Mouse (Mus musculus) embryo, embryonic 11 days (tissue): ENCODE measurements around the gene Lrrc10b.

Source experiments
- DNase-seq: peaks from one replicate; pipeline ENCODE4 v3.0.0-alpha.2; 2015

The Lrrc10b gene

GRCm38 (mm10) chr19:10456752-10457483 lies at the start of gene Lrrc10b:
TSS of gene Lrrc10b (minus strand) at chr19:10457473.
- peak; percentile 91 for DNase-seq

DNA sequence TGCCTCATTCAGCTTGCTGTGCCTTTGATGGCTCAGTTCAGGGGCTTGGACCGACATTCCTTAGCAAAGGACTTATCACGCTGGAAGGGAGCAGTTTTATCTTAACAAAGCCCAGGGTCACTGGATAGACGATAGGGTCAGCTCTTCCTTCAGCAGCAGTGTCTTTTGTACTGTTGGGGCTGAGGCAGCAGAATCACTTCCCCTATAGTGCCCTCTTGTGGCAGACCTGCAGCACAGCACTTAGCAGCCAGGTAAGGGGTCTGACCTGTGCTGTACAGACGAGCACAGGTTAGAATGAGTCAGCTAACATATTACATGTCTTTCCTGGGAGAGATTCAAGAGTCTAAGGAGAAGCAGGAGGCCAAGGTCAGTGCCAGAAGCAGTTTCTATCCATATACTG lies 45.3 kb upstream of the Lrrc10b start:
- DNase-seq = peak; percentile 72

- DNase-seq = no peak
Measured at GRCm38 (mm10) chr19:10500581-10500980, 43.3 kb upstream of the Lrrc10b start.

- no peak for DNase-seq
Measured at GRCm38 (mm10) chr19:10497512-10498160, 40.4 kb upstream of the Lrrc10b start.

- DNase-seq = no peak
Measured at GRCm38 (mm10) chr19:10496976-10497375, 39.7 kb upstream of the Lrrc10b start.

- DNase-seq = no peak
Measured at GRCm38 (mm10) chr19:10495670-10496069, 38.4 kb upstream of the Lrrc10b start.

DNA sequence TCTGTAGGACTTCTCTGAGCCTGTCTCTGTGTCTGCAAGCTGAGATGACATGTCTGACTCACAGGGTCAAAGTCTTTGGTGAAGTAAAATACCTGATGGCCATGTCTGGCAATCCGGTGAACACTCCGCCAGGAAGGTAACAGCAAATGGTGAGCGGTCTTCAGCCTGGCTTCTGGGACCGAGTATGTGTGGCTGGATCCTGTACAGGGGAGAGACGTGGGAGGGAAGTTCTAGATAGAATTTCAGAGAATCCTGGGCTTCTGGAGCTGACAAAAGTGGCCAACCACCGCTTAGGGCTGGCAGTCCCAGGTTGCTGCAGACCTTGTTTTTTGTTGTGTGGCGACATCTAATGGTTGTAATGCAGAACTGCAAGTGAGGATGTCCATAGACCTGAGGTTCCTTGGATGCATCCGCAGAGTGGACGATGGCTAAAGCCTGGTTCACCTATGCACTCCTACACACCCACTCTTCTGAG lies 29.0 kb upstream of the Lrrc10b start:
- peak; percentile 82 for DNase-seq

DNA sequence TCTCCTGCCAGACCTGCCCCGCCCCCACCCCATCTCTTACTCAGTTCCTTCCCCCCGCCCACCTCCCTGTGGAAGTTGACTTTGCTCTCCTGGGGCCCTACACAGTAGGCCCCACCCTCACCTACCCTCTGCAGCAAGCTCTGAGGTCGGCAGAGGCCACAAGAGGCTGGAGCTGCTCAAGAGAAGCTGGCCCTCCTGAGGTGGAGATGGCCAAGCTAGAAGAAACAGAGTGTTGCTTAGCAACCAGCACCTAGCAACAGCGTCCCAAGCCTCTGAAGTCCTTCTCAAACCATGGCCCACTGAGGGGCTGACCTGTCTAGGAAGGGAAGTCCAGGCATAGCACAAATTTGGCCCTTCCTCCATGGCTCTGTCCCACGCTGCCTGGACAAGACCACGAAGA lies 25.4 kb upstream of the Lrrc10b start, which contains the start of gene Ppp1r32:
Ppp1r32 (minus strand) TSS at position 226 of the 400 bp plus-strand sequence.
- DNase-seq = peak; percentile 82

GRCm38 (mm10) chr19:10479541-10479940 lies 22.3 kb upstream of the Lrrc10b start:
- no peak for DNase-seq

- peak; percentile 20 for DNase-seq
Measured at GRCm38 (mm10) chr19:10473779-10474178, 16.5 kb upstream of the Lrrc10b start.

- DNase-seq = no peak
Measured at GRCm38 (mm10) chr19:10472958-10473357, 15.7 kb upstream of the Lrrc10b start.

- DNase-seq = peak; percentile 23
Measured at GRCm38 (mm10) chr19:10469171-10469658, 11.9 kb upstream of the Lrrc10b start.

- DNase-seq = peak; percentile 33
Measured at GRCm38 (mm10) chr19:10464427-10464826, 7.2 kb upstream of the Lrrc10b start.

DNA sequence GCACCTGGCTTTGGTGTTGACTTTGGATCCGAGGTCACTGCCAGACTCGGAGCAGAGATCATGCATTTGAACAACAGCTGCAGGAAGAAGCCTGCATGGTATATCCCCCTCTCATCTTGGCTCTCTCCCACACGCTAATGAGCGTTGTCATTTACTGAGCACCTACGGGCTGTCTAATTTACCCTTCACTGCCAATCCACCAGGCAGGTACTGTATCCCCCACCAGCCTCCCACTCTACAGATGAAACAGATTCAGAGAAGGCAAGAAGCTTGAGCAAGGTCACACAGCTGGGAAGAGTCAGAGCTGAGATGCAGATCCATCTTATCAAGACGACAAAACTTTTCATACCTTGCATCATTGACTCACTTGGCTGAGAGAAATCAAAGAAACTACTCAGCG lies 4.3 kb upstream of the Lrrc10b start:
- no peak for DNase-seq

- DNase-seq = no peak
Measured at GRCm38 (mm10) chr19:10459907-10460306, 2.6 kb upstream of the Lrrc10b start.

- DNase-seq = no peak
Measured at GRCm38 (mm10) chr19:10458096-10458495, 823 bp upstream of the Lrrc10b start.

GRCm38 (mm10) chr19:10457484-10457800 lies 169 bp upstream of the Lrrc10b start:
- peak; percentile 95 for DNase-seq

DNA sequence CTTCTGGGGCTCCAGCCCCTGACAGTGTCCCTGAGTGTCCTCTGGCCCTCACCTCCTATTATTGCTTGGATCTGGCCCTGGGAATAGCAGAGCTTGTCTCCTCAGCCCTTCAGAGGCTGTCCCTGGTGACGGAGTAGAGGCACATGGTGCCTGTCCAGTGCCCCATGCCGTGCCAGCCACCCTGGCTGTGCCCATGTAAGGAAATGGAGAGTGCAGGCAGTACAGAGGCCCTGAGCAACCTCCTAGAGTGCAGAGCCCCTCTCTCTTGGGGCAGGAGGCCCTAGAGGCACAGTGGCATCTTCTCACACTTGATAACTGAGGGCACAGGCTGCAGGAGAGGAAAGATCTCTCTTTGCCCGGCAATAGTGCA lies 1.9 kb downstream of the Lrrc10b start:
- no peak for DNase-seq

GRCm38 (mm10) chr19:10454718-10455436 lies 2.4 kb downstream of the Lrrc10b start:
- DNase-seq = no peak

DNA sequence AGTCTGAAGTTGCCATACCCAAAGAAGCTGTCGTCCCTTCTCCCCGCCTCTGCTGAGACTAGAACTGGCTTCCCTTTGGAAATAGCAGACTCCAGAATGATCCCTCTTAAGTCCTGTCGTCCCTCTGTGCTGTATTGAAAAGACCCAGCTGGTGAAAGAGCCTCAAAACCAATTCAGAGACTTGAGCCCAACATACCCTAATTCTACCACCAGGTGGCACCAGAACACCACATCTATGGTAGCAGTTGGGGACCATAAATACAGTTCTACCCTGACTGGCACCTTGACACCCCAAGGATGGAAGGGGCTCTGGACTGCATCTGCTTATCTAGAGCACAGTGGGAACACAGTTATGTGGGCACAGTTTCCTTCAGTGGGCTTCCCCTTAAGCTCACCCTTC lies 7.6 kb downstream of the Lrrc10b start:
- peak; percentile 84 for DNase-seq

DNA sequence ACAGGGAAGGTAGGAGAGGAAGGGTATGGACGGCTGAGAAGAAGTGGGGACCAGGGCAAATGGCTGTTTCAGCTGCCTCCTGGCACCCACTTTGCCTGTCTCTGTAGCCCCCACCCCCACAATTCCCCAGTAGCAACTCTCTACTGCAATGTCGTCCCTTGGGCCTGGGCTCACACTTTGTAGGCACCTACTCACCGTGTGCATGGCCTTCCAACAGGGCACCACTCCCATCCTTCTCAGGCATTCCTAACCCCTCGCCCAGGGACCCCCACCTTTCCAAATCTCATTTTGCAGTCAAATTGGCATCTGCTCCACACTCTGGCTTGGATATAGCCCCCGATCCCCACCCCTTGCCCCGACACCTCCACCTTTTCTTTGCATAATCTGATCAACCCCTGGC lies 8.1 kb downstream of the Lrrc10b start:
- no peak for DNase-seq

DNA sequence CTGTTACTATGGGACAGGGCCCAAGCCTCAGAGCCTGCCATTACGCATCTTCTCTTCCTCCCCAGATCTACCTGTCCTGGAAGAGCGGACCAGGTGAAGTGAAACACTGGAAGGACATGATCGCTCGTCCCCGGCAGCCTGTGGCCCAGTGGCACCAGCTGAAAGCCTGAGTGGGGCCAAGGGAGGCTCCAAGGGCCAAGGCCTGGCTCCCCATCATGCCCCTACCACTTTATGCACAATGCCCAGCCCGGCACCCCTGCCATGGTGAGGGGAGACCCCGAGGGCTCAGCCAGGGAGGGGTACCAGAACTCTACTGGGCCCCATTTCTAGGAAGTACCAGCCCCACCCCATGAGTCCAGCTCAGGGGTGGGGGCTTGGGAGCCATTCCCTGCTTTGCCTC lies 9.0 kb downstream of the Lrrc10b start:
- DNase-seq = no peak

GRCm38 (mm10) chr19:10444685-10445369 lies 12.4 kb downstream of the Lrrc10b start:
- no peak for DNase-seq
